Mouse (Mus musculus) MEL (cell line): ENCODE measurements around the gene Dedd. TPM values are rescaled to one million over a fixed set of nuclear protein-coding genes. Genes with fewer than 3 reads are reported as not detected.

ENCODE experiments used
- DNase-seq: peaks from one replicate; pipeline ENCODE4 v3.0.0; 2011; ENCODE audit warnings: low read depth, low spot score
- H3K27ac ChIP-seq: 2 replicates; pipeline ENCODE4 v1.5.1; 2012; ENCODE audit warnings: low read depth, mild to moderate bottlenecking, control low read depth, low read length, moderate library complexity; ENCODE audit not compliant: control insufficient read depth
- H3K27me3 ChIP-seq, 2 experiments: fragments of 150-350 bp in 1 of 2; sonication (generic) in 1 of 2; 2 replicates each; pipeline ENCODE4 v1.6.1; 2012; ENCODE audit warnings: low read length in 2 of 2, mild to moderate bottlenecking in 2 of 2, improper control_type of control experiment in 1 of 2, moderate library complexity in 1 of 2; ENCODE audit not compliant: insufficient read depth in 2 of 2, control insufficient read depth in 1 of 2
- H3K36me3 ChIP-seq, 2 experiments: 2 replicates each; pipeline ENCODE4 v1.6.1; 2012 to 2014; ENCODE audit warnings: low read length in 2 of 2, improper control_type of control experiment in 1 of 2, inconsistent platforms in 1 of 2, mild to moderate bottlenecking in 1 of 2; ENCODE audit not compliant: insufficient read depth in 2 of 2, control insufficient read depth in 1 of 2
- H3K4me1 ChIP-seq, 2 experiments: fragments of 150-350 bp in 1 of 2; sonication (generic) in 1 of 2; 2 replicates each; pipeline ENCODE4 v1.6.1; 2012; ENCODE audit warnings: low read length in 2 of 2, improper control_type of control experiment in 1 of 2, mild to moderate bottlenecking in 1 of 2; ENCODE audit not compliant: insufficient read depth in 2 of 2, control insufficient read depth in 1 of 2
- H3K4me3 ChIP-seq, 2 experiments: fragments of 150-350 bp in 1 of 2; sonication (generic) in 1 of 2; 2 replicates each; pipeline ENCODE4 v1.5.1; 2012; ENCODE audit warnings: low read depth in 2 of 2, low read length in 2 of 2, mild to moderate bottlenecking in 2 of 2, moderate library complexity in 2 of 2, control low read depth in 1 of 2, improper control_type of control experiment in 1 of 2; ENCODE audit not compliant: control insufficient read depth in 1 of 2, insufficient read depth in 1 of 2
- H3K79me2 ChIP-seq: 2 replicates; pipeline ENCODE4 v1.6.1; 2012; ENCODE audit warnings: mild to moderate bottlenecking, low read length, moderate library complexity; ENCODE audit not compliant: control insufficient read depth, poor library complexity, insufficient read depth
- H3K9ac ChIP-seq: 2 replicates; pipeline ENCODE4 v1.6.1; 2012; ENCODE audit warnings: low read depth, mild to moderate bottlenecking, control low read depth, low read length, moderate library complexity; ENCODE audit not compliant: control insufficient read depth, poor library complexity, severe bottlenecking
- H3K9me3 ChIP-seq: fragments of 150-350 bp; sonication (generic); replicated peaks from 2 replicates; pipeline ENCODE4 v1.6.1; 2012; ENCODE audit warnings: mild to moderate bottlenecking, low read length, improper control_type of control experiment, moderate library complexity; ENCODE audit not compliant: insufficient read depth
- CHD1 ChIP-seq: IDR thresholded peaks from 2 replicates; pipeline ENCODE4 v1.6.1; 2012; ENCODE audit warnings: low read depth, mild to moderate bottlenecking, inconsistent platforms, low read length, improper control_type of control experiment
- CHD2 ChIP-seq: IDR thresholded peaks from 2 replicates; pipeline ENCODE4 v1.6.1; 2011; ENCODE audit warnings: low read length, improper control_type of control experiment
- CTCF ChIP-seq, 3 experiments: IDR thresholded peaks in 2 of 3; conservative IDR thresholded peaks in 1 of 3; 2 replicates each; pipeline ENCODE4 v1.5.1; 2011 to 2012; ENCODE audit warnings: low read length in 3 of 3, low read depth in 2 of 3, mild to moderate bottlenecking in 2 of 3, improper control_type of control experiment in 1 of 3, inconsistent platforms in 1 of 3, mixed read lengths in 1 of 3, moderate library complexity in 1 of 3; ENCODE audit not compliant: control insufficient read depth in 1 of 3, insufficient read depth in 1 of 3, poor library complexity in 1 of 3, severe bottlenecking in 1 of 3
- E2F4 ChIP-seq: IDR thresholded peaks from 2 replicates; pipeline ENCODE4 v1.6.1; 2011; ENCODE audit warnings: low read depth, low read length, improper control_type of control experiment, borderline replicate concordance
- GABPA ChIP-seq: IDR thresholded peaks from 2 replicates; pipeline ENCODE4 v1.6.1; 2012; ENCODE audit warnings: low read depth, mild to moderate bottlenecking, inconsistent platforms, low read length, improper control_type of control experiment, moderate library complexity
- HCFC1 ChIP-seq: IDR thresholded peaks from 2 replicates; pipeline ENCODE4 v1.6.1; 2012; ENCODE audit warnings: low read depth, mild to moderate bottlenecking, inconsistent platforms, low read length, improper control_type of control experiment, moderate library complexity
- MAFK ChIP-seq: IDR thresholded peaks from 2 replicates; pipeline ENCODE4 v1.6.1; 2011; ENCODE audit warnings: low read depth, mild to moderate bottlenecking, low read length, improper control_type of control experiment, borderline replicate concordance
- MAX ChIP-seq: IDR thresholded peaks from 2 replicates; pipeline ENCODE4 v1.6.1; 2011; ENCODE audit warnings: low read length, improper control_type of control experiment
- MAZ ChIP-seq: IDR thresholded peaks from 2 replicates; pipeline ENCODE4 v1.6.1; 2012; ENCODE audit warnings: low read depth, mild to moderate bottlenecking, inconsistent platforms, low read length, improper control_type of control experiment
- MEF2A ChIP-seq: IDR thresholded peaks from 2 replicates; pipeline ENCODE4 v1.6.1; 2014; ENCODE audit warnings: low read depth, mild to moderate bottlenecking, inconsistent platforms, low read length, improper control_type of control experiment; ENCODE audit not compliant: poor library complexity, insufficient replicate concordance, severe bottlenecking; ENCODE audit errors: extremely low read depth
- MXI1 ChIP-seq: IDR thresholded peaks from 2 replicates; pipeline ENCODE4 v1.6.1; 2011; ENCODE audit warnings: mild to moderate bottlenecking, low read depth, low read length, improper control_type of control experiment
- MYB ChIP-seq: IDR thresholded peaks from 2 replicates; pipeline ENCODE4 v1.6.1; 2011; ENCODE audit warnings: mild to moderate bottlenecking, low read depth, low read length, improper control_type of control experiment
- NRF1 ChIP-seq: IDR thresholded peaks from 2 replicates; pipeline ENCODE4 v1.6.1; 2014; ENCODE audit warnings: low read depth, mild to moderate bottlenecking, inconsistent platforms, low read length, improper control_type of control experiment, moderate library complexity; ENCODE audit not compliant: poor library complexity, insufficient read depth, severe bottlenecking
- POLR2A ChIP-seq, 2 experiments: IDR thresholded peaks; 2 replicates each; pipeline ENCODE4 v1.6.1; 2011 to 2012; ENCODE audit warnings: low read length in 2 of 2, mild to moderate bottlenecking in 2 of 2, control low read depth in 1 of 2, improper control_type of control experiment in 1 of 2, low read depth in 1 of 2, moderate library complexity in 1 of 2; ENCODE audit not compliant: control insufficient read depth in 1 of 2, insufficient read depth in 1 of 2, poor library complexity in 1 of 2
- RAD21 ChIP-seq: IDR thresholded peaks from 2 replicates; pipeline ENCODE4 v1.6.1; 2011; ENCODE audit warnings: mild to moderate bottlenecking, low read depth, low read length, improper control_type of control experiment
- SMC3 ChIP-seq: IDR thresholded peaks from 2 replicates; pipeline ENCODE4 v1.6.1; 2011; ENCODE audit warnings: low read depth, low read length, improper control_type of control experiment
- TAL1 ChIP-seq: IDR thresholded peaks from 2 replicates; pipeline ENCODE4 v1.6.1; 2012; ENCODE audit warnings: mild to moderate bottlenecking, inconsistent platforms, low read length, moderate library complexity, mixed read lengths
- TBP ChIP-seq: IDR thresholded peaks from 2 replicates; pipeline ENCODE4 v1.8.0; 2011; ENCODE audit warnings: low read depth, low read length, improper control_type of control experiment
- TCF12 ChIP-seq: IDR thresholded peaks from 2 replicates; pipeline ENCODE4 v1.6.1; 2014; ENCODE audit warnings: low read depth, mild to moderate bottlenecking, inconsistent platforms, low read length, improper control_type of control experiment, moderate library complexity
- UBTF ChIP-seq: IDR thresholded peaks from 2 replicates; pipeline ENCODE4 v1.6.1; 2012; ENCODE audit warnings: low read depth, mild to moderate bottlenecking, inconsistent platforms, low read length, improper control_type of control experiment, moderate library complexity, borderline replicate concordance; ENCODE audit not compliant: insufficient read depth
- USF1 ChIP-seq: IDR thresholded peaks from 2 replicates; pipeline ENCODE4 v1.6.1; 2014; ENCODE audit warnings: low read depth, mild to moderate bottlenecking, inconsistent platforms, low read length, improper control_type of control experiment, moderate library complexity
- ZC3H11A ChIP-seq: IDR thresholded peaks from 2 replicates; pipeline ENCODE4 v1.6.1; 2012; ENCODE audit warnings: low read depth, mild to moderate bottlenecking, inconsistent platforms, low read length, improper control_type of control experiment
- ZMIZ1 ChIP-seq: IDR thresholded peaks from 2 replicates; pipeline ENCODE4 v1.6.1; 2012; ENCODE audit warnings: low read depth, mild to moderate bottlenecking, inconsistent platforms, low read length, improper control_type of control experiment, moderate library complexity
- polyA plus RNA-seq, 2 experiments: library from polyadenylated mRNA; stranded (reverse) in 1 of 2; unstranded in 1 of 2; fragments of >175 nt in 1 of 2; fragments of >200 nt in 1 of 2; gene quantifications; 2 replicates each; pipeline versions ENCODE4 v1.2.1 to v1.2.4; 2012; ENCODE audit warnings: low replicate concordance in 2 of 2, low read depth in 1 of 2; ENCODE audit not compliant: insufficient read length in 2 of 2, insufficient read depth in 1 of 2, missing spikeins in 1 of 2
- total RNA-seq: library from RNA; depleted of rRNA; stranded (reverse); fragments of 300-350 nt; gene quantifications from 2 replicates; pipeline ENCODE4 v1.2.3, GENCODE M21; 2012

Gene Dedd
- total and polyA plus RNA-seq, 3 experiments: 28.7 to 44.9 TPM; not detected in 1

DNA sequence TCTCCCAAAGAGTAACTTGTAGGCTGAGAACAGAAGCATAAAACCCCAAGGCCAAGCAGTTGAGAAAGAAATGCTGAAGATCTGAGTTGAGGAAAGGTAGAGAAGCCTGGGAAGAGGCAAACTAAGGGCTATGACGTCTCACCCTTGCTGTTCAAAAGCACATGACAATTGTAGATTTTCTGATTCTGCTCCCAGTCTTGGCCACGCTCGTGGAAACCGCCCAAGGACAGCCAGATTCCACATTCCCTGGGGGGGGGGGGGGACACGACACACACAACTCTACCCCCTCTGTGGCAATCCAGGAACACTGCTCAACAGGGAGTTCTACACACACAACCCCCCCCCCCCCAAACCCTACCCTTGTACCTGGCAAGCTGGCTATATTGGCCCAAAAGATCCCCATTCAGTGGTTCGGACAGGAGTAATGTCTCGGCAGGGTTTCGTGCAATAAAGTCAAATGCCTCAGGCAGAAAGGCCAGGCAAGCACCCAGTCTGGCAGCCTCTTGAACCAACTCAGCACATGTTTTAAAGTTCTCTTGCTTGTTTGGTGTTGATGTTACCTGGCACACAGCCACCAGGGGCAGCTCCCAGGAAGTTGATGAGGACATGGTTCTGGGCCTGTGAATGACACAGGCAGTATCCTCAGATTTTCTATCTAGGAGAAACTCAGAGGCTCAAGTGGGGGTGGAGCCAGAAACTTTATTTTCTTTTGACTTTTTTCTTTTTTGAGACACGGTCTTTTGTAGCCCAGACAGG is 15.2 kb downstream of the Dedd start (continued):
- no peak for TF ChIP-seq CHD2
- TF ChIP-seq TCF12: no peak

- Histone ChIP-seq H3K27ac (peak overlapping the region; percentile 77), H3K79me2 (peaks cover 41% of the 10 kb centered on the region), H3K36me3 (peaks cover 10 to 20% of the 10 kb centered on the region in 2 experiments), H3K27me3 (no peaks in the 10 kb centered on the region), H3K9ac (peak overlapping the region; percentile 96), H3K9me3 (no peaks in the 10 kb centered on the region), H3K4me3 (peak overlapping the region; percentile 89 to 99), H3K4me1 (peaks cover 6 to 15% of the 10 kb centered on the region in 2 experiments; a peak in 3 of 4 replicates)
- no peak for DNase-seq
- TF ChIP-seq TBP (no peak), MAZ (no peak), HCFC1 (no peak), TCF12 (no peak), ZMIZ1 (no peak), MXI1 (no peak), UBTF (no peak), MEF2A (no peak), SMC3 (no peak), NRF1 (no peak), MYB (no peak), GABPA (no peak)
Measured at GRCm38 (mm10) chr1:171344715-171345114, 15.8 kb downstream of the Dedd start.

DNA sequence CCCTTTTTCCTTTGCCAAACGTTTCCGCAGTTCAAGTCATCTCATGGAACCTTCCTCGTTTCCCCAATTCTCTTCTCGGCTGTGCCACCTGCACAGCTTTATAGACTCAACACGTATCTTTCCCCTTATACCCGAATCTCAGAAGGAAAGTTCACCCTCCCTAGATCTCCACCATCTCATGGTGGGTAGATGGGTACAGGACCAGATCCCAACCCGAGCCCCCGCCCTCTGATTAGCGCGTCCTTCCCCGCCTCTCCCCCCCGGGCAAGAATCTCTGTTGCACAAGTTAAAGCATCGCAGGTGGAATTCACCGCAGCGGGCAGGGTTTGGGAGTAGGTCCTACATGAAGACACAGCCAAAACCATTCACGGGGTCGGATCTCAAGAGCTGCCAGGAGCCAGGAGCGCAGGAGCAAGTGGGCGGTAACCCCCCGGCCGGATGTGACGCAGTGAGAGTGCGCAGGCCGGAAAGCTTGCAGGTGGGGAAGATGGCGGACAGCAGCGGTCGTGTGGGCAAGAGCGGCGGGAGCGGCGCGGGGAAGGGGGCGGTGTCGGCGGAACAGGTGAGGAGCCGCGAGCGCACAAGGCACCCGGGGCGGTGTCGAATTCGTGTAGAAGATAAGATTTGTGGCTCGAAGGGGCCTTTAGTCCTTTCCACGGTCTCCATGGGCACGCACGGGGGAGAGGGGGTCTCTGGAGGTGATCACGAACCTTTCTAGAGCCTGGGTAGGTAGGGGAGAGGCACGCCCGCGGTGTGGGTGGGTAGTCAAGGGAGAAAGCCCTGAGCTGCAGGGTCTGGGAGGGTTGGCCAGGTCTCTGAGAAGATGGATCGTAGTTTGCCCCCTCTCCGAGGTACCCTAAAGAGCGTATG is 16.5 kb downstream of the Dedd start, which contains the start of the genes Nit1 and Pfdn2:
TSS of gene Nit1 (minus strand) at position 422 of the 870 bp plus-strand sequence.
TSS of gene Pfdn2 (plus strand) at position 446 of the 870 bp plus-strand sequence.
- peaks cover 6 to 15% of the 10 kb centered on the region in 2 experiments; a peak in 3 of 4 replicates for H3K4me1 ChIP-seq
- TF ChIP-seq USF1: no peak
- TF ChIP-seq NRF1: peak; percentile 71
- TF ChIP-seq MYB: no peak
- TF ChIP-seq ZC3H11A: no peak
- TF ChIP-seq MEF2A: no peak
- peak; percentile 64 to 91 for TF ChIP-seq POLR2A (IDR thresholded peaks at IDR 0.05; ENCODE audit: control insufficient read depth in 1 of 2, insufficient read depth in 1 of 2, low read depth in 1 of 2, low read length in 2 of 2, poor library complexity in 1 of 2)
- TF ChIP-seq MAFK: no peak
- TF ChIP-seq CTCF (IDR thresholded peaks at IDR 0.05 in 2 of 3, conservative IDR thresholded peaks at IDR 0.05 in 1 of 3; ENCODE audit: control insufficient read depth in 1 of 3, insufficient read depth in 1 of 3, low read depth in 2 of 3, low read length in 3 of 3, poor library complexity in 1 of 3, severe bottlenecking in 1 of 3): no peak
- peak; percentile 5; the same call in 1 of the 2 replicates for TF ChIP-seq SMC3
- no peak for TF ChIP-seq CHD1
- TF ChIP-seq UBTF: 0 out of 2 replicates have a peak, but pooled peaks have one; percentile 59
- peak; percentile 80 for TF ChIP-seq MXI1
- TF ChIP-seq MAX: peak; percentile 33; the same call in 1 of the 2 replicates
- TF ChIP-seq HCFC1: peak; percentile 90
- no peak for TF ChIP-seq E2F4
- no peak for TF ChIP-seq GABPA
- TF ChIP-seq CHD2: no peak
- TF ChIP-seq TBP: peak; percentile 74; the same call in 1 of the 2 replicates
- no peak for TF ChIP-seq TAL1
- TF ChIP-seq RAD21: no peak

More for the DNA sequence above, 16.5 kb downstream of the Dedd start, which contains the start of the genes Nit1 and Pfdn2:
- Histone ChIP-seq H3K79me2 (peaks cover 49% of the 10 kb centered on the region), H3K27ac (peak within 1 kb of the TSS; percentile 77), H3K27me3 (no peaks in the 10 kb centered on the region), H3K9ac (peak within 1 kb of the TSS; percentile 96), H3K36me3 (peaks cover 6 to 20% of the 10 kb centered on the region in 2 experiments), H3K4me3 (peak within 1 kb of the TSS; percentile 89 to 99), H3K9me3 (no peaks in the 10 kb centered on the region)
- peak; percentile 94 for DNase-seq
